Comparison of ENCODE assay signal across 12 mouse cellular contexts in genomic region chr13:40914053-40914585, GRCm38 (mm10). TPM values are rescaled to one million over a fixed set of nuclear protein-coding genes. Genes with fewer than 3 reads are reported as not detected.
DNase-seq lines count a peak whose midpoint lies in the region; ATAC-seq and TF ChIP-seq lines count a peak whose summit lies in the region.
"Had no signal": no experiment of that assay in that cellular context is flagged by ENCODE, and none has a peak within 500 bp of the region (broad histone marks: within the 10 kb centered on the region; RNA-seq: fewer than 3 reads in every experiment).

No protein-coding gene starts in this region.

- WGBS in intestine, postnatal 0 days, result 35% methylated on average over 4 of the region's 4 CpGs
- WGBS in intestine, embryonic 15.5 days, result 42% methylated on average over 4 of the region's 4 CpGs
- WGBS in midbrain, postnatal 0 days, result 77% methylated on average over 4 of the region's 4 CpGs
- 78% methylated on average over 4 of the region's 4 CpGs for WGBS in midbrain, embryonic 16.5 days
- 24% methylated on average over 4 of the region's 4 CpGs for WGBS in small intestine, adult 2 months

- ATAC-seq in intestine, postnatal 0 days, result peak; percentile 19; the same call in 1 of the 2 replicates
- ATAC-seq in intestine, embryonic 15.5 days, result no peak
- ATAC-seq in midbrain, postnatal 0 days (ENCODE audit: low FRiP score), result 0 out of 2 replicates have a peak, but pooled peaks have one; percentile 28
- ATAC-seq in midbrain, embryonic 16.5 days, result no peak
- ATAC-seq: Patski had no signal

- H3K4me3 ChIP-seq in intestine, postnatal 0 days (ENCODE audit: low read depth, low read length), result no peak overlapping the region
- no peak overlapping the region for H3K4me3 ChIP-seq in intestine, embryonic 15.5 days (replicated peaks)
- no peak overlapping the region for H3K4me3 ChIP-seq in midbrain, postnatal 0 days (ENCODE audit: low read depth, low read length)
- H3K4me3 ChIP-seq in midbrain, embryonic 16.5 days (ENCODE audit: low read depth, low read length), result no peak overlapping the region
- no peak overlapping the region for H3K4me3 ChIP-seq in embryonic fibroblast, embryonic 13.5 days (ENCODE audit: insufficient read depth, low read length)
- H3K4me3 ChIP-seq in small intestine, adult 2 months (ENCODE audit: low read depth, low read length), result no peak overlapping the region
- H3K4me3 ChIP-seq: embryonic facial prominence, embryonic 12.5 days; neural tube, embryonic 15.5 days had no signal

- no peaks in the 10 kb centered on the region for H3K36me3 ChIP-seq in intestine, postnatal 0 days (ENCODE audit: control insufficient read depth, insufficient read depth)
- no peaks in the 10 kb centered on the region for H3K36me3 ChIP-seq in intestine, embryonic 15.5 days
- H3K36me3 ChIP-seq in midbrain, postnatal 0 days (ENCODE audit: insufficient read depth, low read length), result no peaks in the 10 kb centered on the region
- no peaks in the 10 kb centered on the region; the same call in 1 of the 2 replicates for H3K36me3 ChIP-seq in midbrain, embryonic 16.5 days (ENCODE audit: control insufficient read depth, insufficient read depth, low read length)
- H3K36me3 ChIP-seq in small intestine, adult 2 months (ENCODE audit: control insufficient read depth, insufficient read depth, low read length), result no peaks in the 10 kb centered on the region
- H3K36me3 ChIP-seq: embryonic facial prominence, embryonic 12.5 days; neural tube, embryonic 15.5 days had no signal

- H3K27ac ChIP-seq in intestine, postnatal 0 days (ENCODE audit: low read depth, low read length), result no peak overlapping the region
- no peak overlapping the region for H3K27ac ChIP-seq in intestine, embryonic 15.5 days
- H3K27ac ChIP-seq in midbrain, postnatal 0 days (ENCODE audit: low read depth, low read length), result no peak overlapping the region
- no peak overlapping the region for H3K27ac ChIP-seq in midbrain, embryonic 16.5 days (ENCODE audit: low read length)
- H3K27ac ChIP-seq in embryonic fibroblast, embryonic 13.5 days (ENCODE audit: insufficient read depth, low read length), result 0 out of 2 replicates have a peak overlapping the region, but pooled peaks have one; percentile 25
- peak overlapping the region; percentile 17; the same call in 1 of the 2 replicates for H3K27ac ChIP-seq in small intestine, adult 2 months (ENCODE audit: insufficient read depth, low read depth, low read length)
- H3K27ac ChIP-seq: embryonic facial prominence, embryonic 12.5 days; neural tube, embryonic 15.5 days had no signal

- TF ChIP-seq POLR2A in embryonic fibroblast, embryonic 13.5 days (IDR thresholded peaks at IDR 0.05; ENCODE audit: low read depth, low read length), result no peak
- no peak for TF ChIP-seq POLR2A in small intestine, adult 2 months (IDR thresholded peaks at IDR 0.05; ENCODE audit: low read depth, low read length)

- no peaks in the 10 kb centered on the region for H3K9me3 ChIP-seq in intestine, postnatal 0 days (ENCODE audit: control insufficient read depth)
- H3K9me3 ChIP-seq in intestine, embryonic 15.5 days, result no peaks in the 10 kb centered on the region
- H3K9me3 ChIP-seq in midbrain, postnatal 0 days (ENCODE audit: low read length), result no peaks in the 10 kb centered on the region
- H3K9me3 ChIP-seq in midbrain, embryonic 16.5 days (replicated peaks; ENCODE audit: control insufficient read depth, low read length, poor library complexity, severe bottlenecking), result no peaks in the 10 kb centered on the region
- H3K9me3 ChIP-seq: embryonic facial prominence, embryonic 12.5 days; neural tube, embryonic 15.5 days had no signal

- no peak overlapping the region for H3K4me2 ChIP-seq in intestine, postnatal 0 days (replicated peaks; ENCODE audit: low read depth)
- no peak overlapping the region for H3K4me2 ChIP-seq in intestine, embryonic 15.5 days (replicated peaks)
- H3K4me2 ChIP-seq in midbrain, postnatal 0 days (ENCODE audit: low read depth, low read length, poor library complexity, severe bottlenecking), result no peak overlapping the region
- no peak overlapping the region for H3K4me2 ChIP-seq in midbrain, embryonic 16.5 days (ENCODE audit: low read length)
- H3K4me2 ChIP-seq: embryonic facial prominence, embryonic 12.5 days; neural tube, embryonic 15.5 days had no signal

- no peaks in the 10 kb centered on the region for H3K27me3 ChIP-seq in intestine, postnatal 0 days (replicated peaks; ENCODE audit: control insufficient read depth, insufficient read depth, low read length)
- no peaks in the 10 kb centered on the region for H3K27me3 ChIP-seq in intestine, embryonic 15.5 days (replicated peaks)
- no peaks in the 10 kb centered on the region for H3K27me3 ChIP-seq in midbrain, postnatal 0 days (ENCODE audit: insufficient read depth, low read length)
- peaks cover 6% of the 10 kb centered on the region; the same call in 1 of the 2 replicates for H3K27me3 ChIP-seq in midbrain, embryonic 16.5 days (ENCODE audit: control insufficient read depth, insufficient read depth, low read depth, low read length)
- no peaks in the 10 kb centered on the region for H3K27me3 ChIP-seq in small intestine, adult 2 months (ENCODE audit: control insufficient read depth, insufficient read depth, low read length)
- H3K27me3 ChIP-seq: neural tube, embryonic 15.5 days; Patski had no signal

- H3K9ac ChIP-seq in intestine, postnatal 0 days (ENCODE audit: low read depth, low read length), result no peak overlapping the region
- no peak overlapping the region for H3K9ac ChIP-seq in intestine, embryonic 15.5 days
- no peak overlapping the region for H3K9ac ChIP-seq in midbrain, postnatal 0 days (replicated peaks; ENCODE audit: low read length, poor library complexity, severe bottlenecking)
- no peak overlapping the region for H3K9ac ChIP-seq in midbrain, embryonic 16.5 days (ENCODE audit: low read depth, low read length)
- H3K9ac ChIP-seq: embryonic facial prominence, embryonic 12.5 days; neural tube, embryonic 15.5 days had no signal

- TF ChIP-seq CTCF in intestine, postnatal 0 days (IDR thresholded peaks at IDR 0.05; ENCODE audit: low read depth), result no peak
- TF ChIP-seq CTCF in midbrain, postnatal 0 days (IDR thresholded peaks at IDR 0.05), result no peak
- TF ChIP-seq CTCF in embryonic fibroblast, embryonic 13.5 days (IDR thresholded peaks at IDR 0.05; ENCODE audit: borderline replicate concordance, insufficient read depth, low read length), result no peak
- no peak for TF ChIP-seq CTCF in small intestine, adult 2 months (IDR thresholded peaks at IDR 0.05; ENCODE audit: extremely low read depth, insufficient read length, insufficient replicate concordance, low read depth, low read length)

- DNase-seq in midbrain, postnatal 0 days (ENCODE audit: low spot score), result peak; percentile 39
- no peak for DNase-seq in cerebellum, adult 11-12 months
- DNase-seq in T-cell, adult 2 months (ENCODE audit: low spot score), result no peak
- DNase-seq: cerebellum, adult 9-10 months had no signal

- 0 out of 2 replicates have a peak, but pooled peaks cover 4% of the 10 kb centered on the region for H3K4me1 ChIP-seq in intestine, postnatal 0 days (replicated peaks; ENCODE audit: control insufficient read depth, insufficient read depth, low read length)
- H3K4me1 ChIP-seq in intestine, embryonic 15.5 days (replicated peaks), result peaks cover 19% of the 10 kb centered on the region
- no peaks in the 10 kb centered on the region for H3K4me1 ChIP-seq in midbrain, postnatal 0 days (ENCODE audit: insufficient read depth, low read length)
- peaks cover 11% of the 10 kb centered on the region; the same call in 1 of the 2 replicates for H3K4me1 ChIP-seq in midbrain, embryonic 16.5 days (ENCODE audit: control insufficient read depth, insufficient read depth, low read length)
- H3K4me1 ChIP-seq in embryonic fibroblast, embryonic 13.5 days (ENCODE audit: control insufficient read depth, insufficient read depth, low read length), result peaks cover 5% of the 10 kb centered on the region
- H3K4me1 ChIP-seq in small intestine, adult 2 months (ENCODE audit: control insufficient read depth, insufficient read depth, insufficient read length, low read length), result peaks cover 14% of the 10 kb centered on the region; the same call in 1 of the 2 replicates

RNA-seq across cellular contexts. Expression of gene Gcnt2, which starts 54.6 kb away (rescaled TPM):
- polyA plus RNA-seq in intestine, postnatal 0 days (2015; fragmentation: Nextera tagmentation; extraction: Ambion mirVana), result 20.2 and 20.5 TPM in 2 replicates
- polyA plus RNA-seq in intestine, embryonic 15.5 days (2015; fragmentation: Nextera tagmentation; extraction: Ambion mirVana), result 12.2 and 12.4 TPM in 2 replicates
- 6.4 and 10.2 TPM in 2 replicates for total RNA-seq in midbrain, postnatal 0 days (2014; rRNA removed)
- polyA plus RNA-seq in midbrain, postnatal 0 days (2015; fragmentation: Nextera tagmentation; extraction: Ambion mirVana), result 2.4 and 2.9 TPM in 2 replicates
- polyA plus RNA-seq in midbrain, embryonic 16.5 days (2015; fragmentation: Nextera tagmentation; extraction: Ambion mirVana), result 4.0 TPM in 2 replicates
- 12.5 and 12.8 TPM in 2 replicates for polyA plus RNA-seq in embryonic fibroblast, embryonic 13.5 days (2011; ENCODE audit: insufficient read length, low read depth, missing spikeins)
- polyA plus RNA-seq in small intestine, adult 2 months (2012; rRNA removed), result 2.2 and 3.8 TPM in 2 replicates

Comparison
In these comparisons a context has a peak if more than half of its experiments do, and no peak if none do; other contexts are left out.
1. ATAC-seq: peak in intestine, postnatal 0 days (single experiment) and midbrain, postnatal 0 days (single experiment); none in intestine, embryonic 15.5 days (single experiment) and midbrain, embryonic 16.5 days (single experiment).
2. H3K27ac ChIP-seq: peak in embryonic fibroblast, embryonic 13.5 days (single experiment) and small intestine, adult 2 months (single experiment); none in intestine, postnatal 0 days (single experiment), intestine, embryonic 15.5 days (single experiment), midbrain, postnatal 0 days (single experiment) and midbrain, embryonic 16.5 days (single experiment).